Mouse (Mus musculus) cortical plate, adult 2 months (tissue): Measurements from ENCODE around the gene Gtsf2.

Experiments used
- CTCF ChIP-seq: fragments of 200-500 bp; IDR thresholded peaks from 2 replicates; pipeline ENCODE4 v1.5.1; 2011; ENCODE audit warnings: mild to moderate bottlenecking, control low read depth, low read length; ENCODE audit not compliant: insufficient read depth; ENCODE audit errors: extremely low read depth
- POLR2A ChIP-seq: fragments of 200-500 bp; IDR thresholded peaks from 2 replicates; pipeline ENCODE4 v1.6.1; 2011; ENCODE audit warnings: mild to moderate bottlenecking, low read length, control low read depth; ENCODE audit not compliant: insufficient read depth; ENCODE audit errors: extremely low read depth

- TF ChIP-seq POLR2A = no peak
- no peak for TF ChIP-seq CTCF
Measured at GRCm38 (mm10) chr15:103479080-103479606, 30.9 kb upstream of the Gtsf2 start.
